Mouse (Mus musculus): ENCODE measurements around the gene Slit2. TPM values are rescaled to one million over a fixed set of nuclear protein-coding genes. Genes with fewer than 3 reads are reported as not detected.

Slit2 gene
- polyA plus RNA-seq (2015; fragmentation: Nextera tagmentation; extraction: Ambion mirVana), result 4.8 and 5.7 TPM in 2 replicates

DNA sequence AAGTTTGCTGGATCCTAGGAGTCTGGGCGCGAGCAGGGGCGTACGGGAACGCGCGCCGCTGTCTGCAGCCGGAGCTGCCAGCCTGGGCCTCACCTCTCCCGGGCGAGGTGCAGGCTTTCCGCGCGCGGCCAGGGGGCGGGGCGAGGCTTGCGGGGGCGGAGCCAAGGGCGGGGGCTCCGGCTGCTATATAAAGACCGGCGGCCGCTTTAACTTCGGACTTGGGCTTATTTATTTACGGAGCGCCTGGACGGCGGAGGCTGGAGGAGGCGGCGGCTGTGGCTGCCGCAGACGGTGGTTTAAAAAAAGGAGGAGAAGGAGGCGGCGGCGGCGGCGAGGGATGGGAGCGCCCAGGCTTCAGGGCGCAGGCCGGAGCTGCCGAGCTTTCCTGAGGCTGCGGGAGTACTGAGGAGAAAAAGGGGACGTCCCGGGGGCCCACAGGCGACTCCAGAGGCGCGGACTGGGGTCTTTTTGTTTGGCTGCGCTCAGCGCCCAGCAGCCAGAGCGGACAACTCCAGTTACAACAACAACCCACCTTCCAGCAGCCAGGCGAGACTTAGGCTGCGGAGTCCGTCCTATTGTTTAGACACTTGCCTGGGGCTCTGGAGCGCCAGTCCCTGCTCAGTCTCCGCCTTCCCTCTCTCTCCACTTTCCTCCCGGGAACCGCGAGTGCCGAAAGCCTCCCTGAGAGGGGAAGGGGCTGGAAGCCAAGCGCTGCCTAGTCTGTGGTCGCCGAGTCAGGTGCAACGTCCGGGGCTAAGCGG, at the start of gene Slit2:
Gene Slit2, plus strand, starts transcription at position 198 of the 761 bp plus-strand sequence.

DNA sequence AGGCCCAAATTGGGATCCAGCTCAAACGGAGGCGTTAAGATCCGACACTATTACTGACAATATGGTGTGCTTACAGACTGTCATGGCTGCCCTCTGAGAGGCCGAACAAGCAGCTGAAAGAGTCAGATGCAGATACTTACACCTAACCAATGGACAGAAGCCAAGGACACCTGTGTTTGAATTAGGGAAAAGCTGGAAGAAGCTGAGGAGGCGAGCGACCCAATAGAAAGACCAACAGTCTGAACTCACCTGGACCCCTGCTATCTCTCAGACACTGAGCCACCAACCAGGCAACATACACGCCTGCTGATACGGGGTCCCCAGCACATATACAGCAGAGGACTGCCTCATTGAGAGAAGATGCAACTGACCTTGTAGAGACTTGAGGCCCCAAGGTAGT, 344.7 kb downstream of the Slit2 start, which contains the start of gene 5730480H06Rik:
Gene 5730480H06Rik, plus strand, starts transcription at position 301 of the 400 bp plus-strand sequence.

Data from spleen, postnatal 0 days (tissue).